Mouse (Mus musculus) kidney, adult 9 months (tissue): Measurements from ENCODE around the gene Ppfia4.
"Not testable (repeated sequence)": the region's sequence is repeated elsewhere in the genome, so short reads cannot be mapped to it uniquely, and the experiment has no call there.

Source experiments
- DNase-seq: peaks from one replicate; pipeline ENCODE4 v3.0.0; 2022

Ppfia4 gene

GRCm38 (mm10) chr1:134264341-134264740 is 68.4 kb downstream of the Ppfia4 start:
- DNase-seq: no peak

GRCm38 (mm10) chr1:134249681-134250080 is 83.0 kb downstream of the Ppfia4 start:
- DNase-seq: not testable (repeated sequence)
